ENCODE assay signal across 30 mouse cellular contexts in the genomic region with DNA sequence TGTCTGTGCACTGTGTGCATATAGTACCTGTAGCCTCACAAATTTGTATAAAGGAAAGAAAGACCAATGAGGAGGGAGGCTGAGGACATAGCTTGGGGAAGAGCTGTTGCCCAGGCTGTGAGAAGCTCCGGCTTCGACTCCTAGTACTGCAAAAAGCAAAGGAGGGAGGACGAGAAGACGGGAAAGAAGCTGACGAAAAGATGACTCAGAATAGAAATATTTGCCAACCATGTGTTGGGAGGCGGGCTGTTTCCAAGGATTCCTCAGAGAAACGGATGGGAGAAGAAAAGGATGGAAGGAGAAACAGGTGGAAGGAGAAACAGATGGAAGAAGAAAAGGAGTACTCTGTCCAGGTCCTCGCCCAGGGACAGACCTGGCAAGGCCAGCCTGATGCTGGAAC. TPM values are rescaled to one million over a fixed set of nuclear protein-coding genes. Genes with fewer than 3 reads are reported as not detected.
DNase-seq lines count a peak whose midpoint lies in the region; ATAC-seq and TF ChIP-seq lines count a peak whose summit lies in the region.
"Had no signal": no experiment of that assay in that cellular context is flagged by ENCODE, and none has a peak within 500 bp of the region (broad histone marks: within the 10 kb centered on the region; RNA-seq: fewer than 3 reads in every experiment).

No protein-coding gene starts in this region.

- DNase-seq in layer of hippocampus, adult 18-20 months (ENCODE audit: low spot score in 2 of 2) = peak; percentile 26 to 43
- no peak for DNase-seq in layer of hippocampus, postnatal 25 days (ENCODE audit: extremely low spot score in 1 of 2, low spot score in 1 of 2)
- peak; percentile 35 for DNase-seq in midbrain, embryonic 11.5 days (ENCODE audit: low spot score, missing footprints)
- peak; percentile 87 for DNase-seq in NIH3T3 (ENCODE audit: low read depth)
- peak; percentile 32 for DNase-seq in telencephalon, adult 2 months (ENCODE audit: low read depth, low spot score)
- no peak for DNase-seq in hindbrain, postnatal 0 days (ENCODE audit: low spot score)
- DNase-seq: adrenal gland, postnatal 14 days; cerebellum, adult 8-10 months; cerebellum, postnatal 36 days; embryo, embryonic 11 days; gastrocnemius, adult 2 months; heart, postnatal 4 days; kidney, adult 2 months; liver, embryonic 13.5 days; lung, adult 2 months; lung, postnatal 14 days; thymus, postnatal 14 days had no signal

- TF ChIP-seq CTCF in hindbrain, postnatal 0 days (IDR thresholded peaks at IDR 0.05; ENCODE audit: low read depth) = no peak

- ATAC-seq in midbrain, embryonic 11.5 days (ENCODE audit: low FRiP score) = no peak
- ATAC-seq in midbrain, embryonic 15.5 days (replicated peaks) = no peak
- ATAC-seq in hindbrain, postnatal 0 days = no peak
- ATAC-seq: forebrain, embryonic 14.5 days; midbrain, embryonic 16.5 days had no signal

- no peaks in the 10 kb centered on the region for H3K9me3 ChIP-seq in midbrain, embryonic 11.5 days (ENCODE audit: control insufficient read depth, low read length)
- H3K9me3 ChIP-seq in midbrain, embryonic 15.5 days = no peaks in the 10 kb centered on the region
- no peaks in the 10 kb centered on the region for H3K9me3 ChIP-seq in hindbrain, postnatal 0 days (ENCODE audit: low read length)
- H3K9me3 ChIP-seq: liver, embryonic 13.5 days had no signal

- no peaks in the 10 kb centered on the region for H3K27me3 ChIP-seq in midbrain, embryonic 11.5 days (ENCODE audit: control insufficient read depth, insufficient read depth, low read length)
- no peaks in the 10 kb centered on the region for H3K27me3 ChIP-seq in midbrain, embryonic 15.5 days (replicated peaks)
- no peaks in the 10 kb centered on the region for H3K27me3 ChIP-seq in hindbrain, postnatal 0 days (ENCODE audit: insufficient read depth, low read length)
- H3K27me3 ChIP-seq: embryonic facial prominence, embryonic 13.5 days; liver, embryonic 13.5 days had no signal

- H3K4me2 ChIP-seq in midbrain, embryonic 11.5 days = no peak overlapping the region
- H3K4me2 ChIP-seq in midbrain, embryonic 15.5 days = no peak overlapping the region
- no peak overlapping the region for H3K4me2 ChIP-seq in hindbrain, postnatal 0 days (ENCODE audit: low read depth, low read length)
- H3K4me2 ChIP-seq: embryonic facial prominence, embryonic 13.5 days; hindbrain, embryonic 14.5 days; liver, embryonic 13.5 days had no signal

- no peaks in the 10 kb centered on the region for H3K4me1 ChIP-seq in midbrain, embryonic 11.5 days (ENCODE audit: control insufficient read depth, insufficient read depth, low read length)
- no peaks in the 10 kb centered on the region for H3K4me1 ChIP-seq in midbrain, embryonic 15.5 days
- no peaks in the 10 kb centered on the region for H3K4me1 ChIP-seq in hindbrain, postnatal 0 days (ENCODE audit: insufficient read depth, low read length)

- no peak overlapping the region for H3K9ac ChIP-seq in midbrain, embryonic 11.5 days (ENCODE audit: low read length)
- H3K9ac ChIP-seq in midbrain, embryonic 15.5 days = no peak overlapping the region
- no peak overlapping the region for H3K9ac ChIP-seq in hindbrain, postnatal 0 days (replicated peaks; ENCODE audit: low read length)
- H3K9ac ChIP-seq: embryonic facial prominence, embryonic 13.5 days; hindbrain, embryonic 14.5 days; liver, embryonic 13.5 days had no signal

- H3K36me3 ChIP-seq in midbrain, embryonic 11.5 days (ENCODE audit: control insufficient read depth, insufficient read depth, low read length) = no peaks in the 10 kb centered on the region
- no peaks in the 10 kb centered on the region for H3K36me3 ChIP-seq in midbrain, embryonic 15.5 days (replicated peaks)
- H3K36me3 ChIP-seq in hindbrain, postnatal 0 days (ENCODE audit: insufficient read depth, low read length) = no peaks in the 10 kb centered on the region
- H3K36me3 ChIP-seq: embryonic facial prominence, embryonic 13.5 days; liver, embryonic 13.5 days had no signal

- WGBS in midbrain, embryonic 11.5 days = 89% methylated on average over 8 of the region's 8 CpGs
- 83% methylated on average over 8 of the region's 8 CpGs for WGBS in midbrain, embryonic 15.5 days
- WGBS in hindbrain, postnatal 0 days = 71% methylated on average over 8 of the region's 8 CpGs

- H3K4me3 ChIP-seq in midbrain, embryonic 11.5 days (ENCODE audit: low read depth, low read length) = no peak overlapping the region
- no peak overlapping the region for H3K4me3 ChIP-seq in midbrain, embryonic 15.5 days
- no peak overlapping the region for H3K4me3 ChIP-seq in hindbrain, postnatal 0 days (ENCODE audit: low read length)
- H3K4me3 ChIP-seq: embryonic facial prominence, embryonic 13.5 days; gastrocnemius, adult 2 months; layer of hippocampus, adult 2 months; liver, embryonic 13.5 days; megakaryocyte, embryonic 14.5 days had no signal

- no peak overlapping the region for H3K27ac ChIP-seq in midbrain, embryonic 11.5 days (ENCODE audit: low read depth, low read length)
- no peak overlapping the region for H3K27ac ChIP-seq in midbrain, embryonic 15.5 days
- H3K27ac ChIP-seq in hindbrain, postnatal 0 days = no peak overlapping the region
- H3K27ac ChIP-seq: embryonic facial prominence, embryonic 13.5 days; gastrocnemius, adult 2 months; hindbrain, embryonic 14.5 days; kidney, postnatal 0 days; layer of hippocampus, adult 2 months; liver, embryonic 13.5 days had no signal

RNA-seq across cellular contexts. Expression of a gene that starts 3.4 kb away (rescaled TPM):
- not detected for total RNA-seq in layer of hippocampus, adult 18-20 months (2021)
- total RNA-seq in layer of hippocampus, postnatal 25 days (2021) = not detected
- polyA plus RNA-seq in midbrain, embryonic 11.5 days (2014; fragmentation: Nextera tagmentation; extraction: Ambion mirVana) = 0.07 TPM in 1 of 2 replicates, not detected in the other
- 0.06 TPM in 1 of 2 replicates, not detected in the other for polyA plus RNA-seq in midbrain, embryonic 15.5 days (2015; fragmentation: Nextera tagmentation; extraction: Ambion mirVana)
- not detected in 2 replicates for total RNA-seq in hindbrain, postnatal 0 days (2014; rRNA removed)
- polyA plus RNA-seq in hindbrain, postnatal 0 days (2015; fragmentation: Nextera tagmentation; extraction: Ambion mirVana) = not detected in 2 replicates
- total RNA-seq: gastrocnemius, adult 2 months; layer of hippocampus, adult 2 months; left cerebral cortex, postnatal 10 days had no signal
- polyA plus RNA-seq: brain, embryonic 14.5 days; embryonic facial prominence, embryonic 13.5 days; forebrain, embryonic 14.5 days; intestine, embryonic 14.5 days; limb, embryonic 14.5 days; liver, embryonic 13.5 days; midbrain, embryonic 16.5 days; neural tube, embryonic 14.5 days had no signal

RNA-seq across cellular contexts. Expression of a gene that starts 21.0 kb away (rescaled TPM):
- total RNA-seq in layer of hippocampus, adult 18-20 months (2021) = 1 to 10 TPM; 1.2 to 1.4 TPM
- total RNA-seq in layer of hippocampus, postnatal 25 days (2021) = 1 to 10 TPM; 1.3 TPM
- polyA plus RNA-seq in midbrain, embryonic 11.5 days (2014; fragmentation: Nextera tagmentation; extraction: Ambion mirVana) = 0.21 and 0.31 TPM in 2 replicates
- polyA plus RNA-seq in midbrain, embryonic 15.5 days (2015; fragmentation: Nextera tagmentation; extraction: Ambion mirVana) = 0.36 and 0.43 TPM in 2 replicates
- total RNA-seq in hindbrain, postnatal 0 days (2014; rRNA removed) = 1.5 and 1.8 TPM in 2 replicates
- 0.36 and 0.37 TPM in 2 replicates for polyA plus RNA-seq in hindbrain, postnatal 0 days (2015; fragmentation: Nextera tagmentation; extraction: Ambion mirVana)

Comparison
In these comparisons a context has a peak if more than half of its experiments do, and no peak if none do; other contexts are left out.
1. DNase-seq: peak in layer of hippocampus, adult 18-20 months (2 of 2), midbrain, embryonic 11.5 days (single experiment), NIH3T3 (single experiment) and telencephalon, adult 2 months (single experiment); none in layer of hippocampus, postnatal 25 days (0 of 2) and hindbrain, postnatal 0 days (single experiment).